8 mouse cellular contexts compared by ENCODE assay signal in the genomic region with DNA sequence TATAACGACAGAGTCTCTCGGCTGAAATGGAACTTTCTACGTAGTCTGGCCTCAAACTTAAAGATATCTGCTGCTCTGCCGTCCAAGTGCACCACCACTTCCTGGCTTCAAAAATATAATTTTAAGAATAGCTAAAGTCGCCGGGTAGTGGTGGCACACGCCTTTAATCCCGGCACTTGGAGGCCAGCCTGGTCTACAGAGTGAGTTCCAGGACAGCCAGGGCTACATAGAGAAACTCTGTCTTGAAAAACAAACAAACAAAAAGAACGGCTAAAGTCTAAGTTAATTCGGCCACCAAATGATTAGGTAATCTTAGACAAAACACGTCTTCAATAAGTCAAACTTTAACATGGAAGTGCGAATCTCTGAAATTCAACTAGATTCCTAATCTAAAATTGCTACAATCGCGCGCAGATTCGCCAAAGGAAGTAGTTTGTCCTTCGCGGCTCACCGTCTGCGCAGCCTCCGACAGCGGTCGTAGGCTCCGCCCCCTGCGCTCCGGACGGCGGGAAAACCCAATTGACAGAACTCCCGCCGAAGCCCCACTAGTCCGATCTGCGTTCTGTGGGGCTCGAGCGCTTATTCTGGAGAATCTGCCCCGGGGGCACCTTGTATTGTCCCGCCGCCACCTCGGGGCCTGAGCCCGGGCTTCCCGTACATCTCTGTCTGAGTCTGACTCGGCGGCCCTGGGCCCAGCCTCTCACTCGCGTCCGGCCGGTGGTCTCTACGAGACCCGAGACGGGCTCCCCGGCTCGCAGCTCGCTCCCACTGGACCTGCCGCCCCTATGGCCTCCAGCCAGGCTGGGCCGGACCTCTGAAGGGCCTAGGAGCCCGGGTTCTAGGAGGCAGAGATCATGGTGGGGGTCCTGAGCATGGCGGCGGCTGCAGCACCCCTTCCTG. TPM values are rescaled to one million over a fixed set of nuclear protein-coding genes. Genes with fewer than 3 reads are reported as not detected.
DNase-seq lines count a peak whose midpoint lies in the region; ATAC-seq lines count a peak whose summit lies in the region.

A gene (plus strand): TSS at position 484 of the 900 bp plus-strand sequence.

- intact Hi-C loops in gastrocnemius, postnatal 14 days (cut with DNase I; ENCODE audit: low total_unique reads) = no loop called here
- intact Hi-C loops in left cerebral cortex, postnatal 10 days (cut with DNase I) = no loop called here

- DNase-seq in adipocyte (ENCODE audit: low spot score) = peak; percentile 81
- DNase-seq in embryo, embryonic 10 days (ENCODE audit: low spot score) = peak; percentile 96
- peak; percentile 90 for DNase-seq in gastrocnemius, postnatal 14 days
- DNase-seq in left cerebral cortex, postnatal 10 days (ENCODE audit: extremely low spot score in 1 of 2, low spot score in 2 of 2) = peak; percentile 89 to 95
- peak; percentile 86 for DNase-seq in right cerebral cortex, postnatal 25 days
- peak; percentile 82 to 92 for DNase-seq in urinary bladder, postnatal 4 days (ENCODE audit: low spot score in 2 of 2)

- ATAC-seq in inflammation-experienced regulatory T-cells, adult 6 months = peak; percentile 73
- peak; percentile 67 for ATAC-seq in megakaryocyte-erythroid progenitor cell, adult 5-6 weeks (replicated peaks; ENCODE audit: low FRiP score, low TSS enrichment, poor library complexity, severe bottlenecking)

RNA-seq across cellular contexts. Expression of the gene that starts here (rescaled TPM):
- total RNA-seq in gastrocnemius, postnatal 14 days (2021) = 1 to 10 TPM; 1.3 to 1.7 TPM
- 1 to 10 TPM; 2.6 to 8.1 (median 3.1) TPM for polyA plus RNA-seq in inflammation-experienced regulatory T-cells, adult 6 months (2017; shearing (Covaris generic))
- total RNA-seq in left cerebral cortex, postnatal 10 days (2021) = 1 to 10 TPM; 4.2 to 4.6 TPM
- 42.8 and 42.9 TPM in 2 replicates for total RNA-seq in megakaryocyte-erythroid progenitor cell, adult 5-6 weeks (2014; fragmentation: Nextera tagmentation)
- 49.8 and 50.6 TPM in 2 replicates for total RNA-seq in megakaryocyte-erythroid progenitor cell, adult 5-6 weeks (2017)

Comparison
In these comparisons a context has a peak if more than half of its experiments do, and no peak if none do; other contexts are left out.
1. Peak in every context shown above with its lines: DNase-seq and ATAC-seq.
2. RNA of the gene that starts here (total RNA-seq): 42.8 to 50.6 TPM in megakaryocyte-erythroid progenitor cell, adult 5-6 weeks; 4.2 to 4.6 TPM in left cerebral cortex, postnatal 10 days and 1.3 to 1.7 TPM in gastrocnemius, postnatal 14 days; every median in the first group is over 4 times any median in the second.